Mouse (Mus musculus) neural tube, embryonic 15.5 days (tissue): ENCODE results near the gene Magohb. TPM values are rescaled to one million over a fixed set of nuclear protein-coding genes. Genes with fewer than 3 reads are reported as not detected.

Source experiments
- ATAC-seq: fragments of 200-750 bp; cut with Nextera tagmentation; 2 replicates; pipeline ENCODE4 v1.8.0; 2017; ENCODE audit warnings: mild to moderate bottlenecking, moderate TSS enrichment, moderate library complexity; ENCODE audit not compliant: low FRiP score
- H3K27ac ChIP-seq: fragments of 300-500 bp; sonication (generic); replicated peaks from 2 replicates; pipeline ENCODE4 v1.5.1; 2015; ENCODE audit warnings: mild to moderate bottlenecking, inconsistent platforms
- H3K27me3 ChIP-seq: fragments of 300-500 bp; sonication (generic); replicated peaks from 2 replicates; pipeline ENCODE4 v1.6.1; 2015; ENCODE audit warnings: inconsistent platforms
- H3K36me3 ChIP-seq: fragments of 300-500 bp; sonication (generic); 2 replicates; pipeline ENCODE4 v1.6.1; 2015; ENCODE audit warnings: inconsistent platforms
- H3K4me1 ChIP-seq: fragments of 300-500 bp; sonication (generic); 2 replicates; pipeline ENCODE4 v1.6.1; 2015; ENCODE audit warnings: inconsistent platforms
- H3K4me2 ChIP-seq: fragments of 300-500 bp; sonication (generic); 2 replicates; pipeline ENCODE4 v1.6.1; 2015; ENCODE audit warnings: inconsistent platforms, mild to moderate bottlenecking, moderate library complexity
- H3K4me3 ChIP-seq: fragments of 300-500 bp; sonication (generic); replicated peaks from 2 replicates; pipeline ENCODE4 v1.5.1; 2015; ENCODE audit warnings: mild to moderate bottlenecking, inconsistent platforms
- H3K9ac ChIP-seq: fragments of 300-500 bp; sonication (generic); replicated peaks from 2 replicates; pipeline ENCODE4 v1.6.1; 2015; ENCODE audit warnings: mild to moderate bottlenecking, inconsistent platforms
- H3K9me3 ChIP-seq: fragments of 300-500 bp; sonication (generic); replicated peaks from 2 replicates; pipeline ENCODE4 v1.6.1; 2016; ENCODE audit warnings: inconsistent platforms
- WGBS: fragments of 180-500 bp; shearing (Covaris S2); methylation state at CpG from one replicate; pipeline ENCODE4 v1.1.7; 2015; ENCODE audit warnings: mixed read lengths; 5-methylcytosine and 5-hydroxymethylcytosine counted together
- polyA plus RNA-seq: library from polyadenylated mRNA; unstranded; fragments of >200 nt; fragmentation: Nextera tagmentation; extraction: Ambion mirVana; gene quantifications from 2 replicates; pipeline ENCODE4 v1.2.1, GENCODE M21; 2015

Magohb gene
- polyA plus RNA-seq: 38.8 and 41.8 TPM in 2 replicates

DNA sequence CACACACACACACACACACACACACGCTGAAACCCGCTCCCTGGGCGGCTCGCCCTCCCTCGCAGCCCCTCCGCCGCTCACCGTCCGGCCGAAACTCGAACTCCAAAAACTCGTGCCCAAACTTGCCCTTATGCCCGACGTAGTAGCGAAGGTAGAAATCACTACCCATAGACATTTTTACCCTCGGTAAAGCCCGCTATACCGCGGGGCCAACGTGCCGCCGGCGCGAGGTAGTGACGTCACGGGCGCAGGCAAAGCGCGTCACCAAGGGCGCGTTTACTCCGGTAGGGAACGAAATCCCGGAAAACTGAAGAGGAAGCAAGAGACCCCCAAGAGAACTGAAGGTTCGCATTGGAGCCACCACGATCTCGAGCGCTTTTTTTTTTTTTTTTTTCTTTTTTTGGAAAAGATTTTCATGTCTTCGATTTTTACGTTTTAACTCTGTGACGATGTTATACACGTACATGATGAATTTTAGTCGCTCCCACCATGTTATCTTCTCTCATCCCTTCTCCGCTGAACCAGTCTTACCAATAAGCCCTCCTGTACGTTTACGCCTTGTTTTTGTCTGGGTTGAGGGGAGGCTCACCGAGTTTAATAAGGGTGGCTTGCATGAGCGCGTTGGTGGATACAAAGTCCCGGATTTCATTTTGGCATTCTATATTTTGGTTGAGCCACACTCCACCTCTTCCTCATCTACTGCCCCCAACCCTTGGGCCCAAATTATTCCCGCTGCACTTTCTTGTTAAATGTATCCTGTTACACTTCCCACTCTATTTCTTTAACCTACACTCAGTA is at the start of gene Magohb:
Magohb (minus strand) TSS at position 254 of the 798 bp plus-strand sequence.
- H3K4me2 ChIP-seq: peak within 1 kb of the TSS; percentile 69
- no peaks in the 10 kb centered on the region for H3K9me3 ChIP-seq
- H3K27me3 ChIP-seq: no peaks in the 10 kb centered on the region
- H3K4me1 ChIP-seq: peaks cover 17% of the 10 kb centered on the region
- peak within 1 kb of the TSS; percentile 81 for H3K27ac ChIP-seq
- peaks cover 4% of the 10 kb centered on the region; the same call in 1 of the 2 replicates for H3K36me3 ChIP-seq
- H3K4me3 ChIP-seq: peak within 1 kb of the TSS; percentile 71
- ATAC-seq: peak; percentile 93
- 2% methylated on average over 49 of the region's 51 CpGs for WGBS
- H3K9ac ChIP-seq: peak within 1 kb of the TSS; percentile 67

- Histone ChIP-seq H3K27ac (no peak overlapping the region), H3K4me3 (no peak overlapping the region), H3K4me1 (no peaks in the 10 kb centered on the region), H3K4me2 (no peak overlapping the region), H3K9ac (no peak overlapping the region), H3K9me3 (no peaks in the 10 kb centered on the region), H3K36me3 (no peaks in the 10 kb centered on the region), H3K27me3 (no peaks in the 10 kb centered on the region)
- WGBS: 73% methylated on average over 3 of the region's 3 CpGs
- ATAC-seq: no peak
Observed at GRCm38 (mm10) chr6:131340082-131340481, 47.0 kb upstream of the Magohb start.

DNA sequence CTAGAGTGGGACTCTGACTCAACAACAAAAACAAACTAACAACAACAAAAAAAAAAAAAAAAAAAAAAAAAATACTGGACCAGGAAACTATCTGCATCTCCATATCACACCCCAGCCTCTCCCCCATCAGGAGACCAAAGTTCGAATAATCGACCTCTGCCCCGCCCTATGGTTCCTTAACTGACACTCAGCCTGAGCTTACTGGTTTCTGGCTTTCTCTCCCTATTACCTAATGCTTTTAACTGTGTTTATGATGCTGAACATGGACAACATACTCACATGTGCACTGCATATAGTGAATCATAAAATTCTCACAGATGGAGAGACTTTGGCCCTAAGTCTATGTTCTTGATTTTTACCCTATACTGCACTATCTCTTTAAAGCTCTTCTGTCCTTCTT is 46.3 kb upstream of the Magohb start:
- no peak for ATAC-seq
- Histone ChIP-seq H3K9ac (no peak overlapping the region), H3K27ac (no peak overlapping the region), H3K4me1 (no peaks in the 10 kb centered on the region), H3K36me3 (no peaks in the 10 kb centered on the region), H3K27me3 (no peaks in the 10 kb centered on the region), H3K9me3 (no peaks in the 10 kb centered on the region), H3K4me3 (no peak overlapping the region), H3K4me2 (no peak overlapping the region)
- WGBS: 96% methylated on average over 3 of the region's 3 CpGs

- no peaks in the 10 kb centered on the region for H3K27me3 ChIP-seq
- WGBS: 82% methylated on average over 1 of the region's 1 CpGs
- no peak for ATAC-seq
- H3K4me3 ChIP-seq: no peak overlapping the region
- H3K36me3 ChIP-seq: no peaks in the 10 kb centered on the region
- no peaks in the 10 kb centered on the region for H3K4me1 ChIP-seq
- H3K9me3 ChIP-seq: no peaks in the 10 kb centered on the region
- no peak overlapping the region for H3K4me2 ChIP-seq
- H3K27ac ChIP-seq: no peak overlapping the region
- H3K9ac ChIP-seq: no peak overlapping the region
Observed at GRCm38 (mm10) chr6:131338787-131339186, 45.7 kb upstream of the Magohb start.

GRCm38 (mm10) chr6:131327076-131327475 is 34.0 kb upstream of the Magohb start:
- no peaks in the 10 kb centered on the region for H3K4me1 ChIP-seq
- H3K9me3 ChIP-seq: no peaks in the 10 kb centered on the region
- H3K27ac ChIP-seq: no peak overlapping the region
- 95% methylated on average over 2 of the region's 2 CpGs for WGBS
- no peaks in the 10 kb centered on the region for H3K27me3 ChIP-seq
- no peaks in the 10 kb centered on the region for H3K36me3 ChIP-seq
- H3K4me3 ChIP-seq: no peak overlapping the region
- H3K9ac ChIP-seq: no peak overlapping the region
- no peak for ATAC-seq
- H3K4me2 ChIP-seq: no peak overlapping the region

- Histone ChIP-seq H3K4me3 (no peak overlapping the region), H3K27me3 (no peaks in the 10 kb centered on the region), H3K9ac (no peak overlapping the region), H3K27ac (no peak overlapping the region), H3K36me3 (no peaks in the 10 kb centered on the region), H3K4me1 (no peaks in the 10 kb centered on the region), H3K4me2 (no peak overlapping the region), H3K9me3 (no peaks in the 10 kb centered on the region)
- ATAC-seq: no peak
- WGBS: 78% methylated on average over 3 of the region's 3 CpGs
Observed at GRCm38 (mm10) chr6:131321854-131322639, 29.0 kb upstream of the Magohb start.

- H3K27ac ChIP-seq: no peak overlapping the region
- no peak overlapping the region for H3K4me2 ChIP-seq
- 91% methylated on average over 7 of the region's 7 CpGs for WGBS
- no peak for ATAC-seq
- no peaks in the 10 kb centered on the region for H3K9me3 ChIP-seq
- H3K4me1 ChIP-seq: no peaks in the 10 kb centered on the region
- H3K9ac ChIP-seq: no peak overlapping the region
- H3K4me3 ChIP-seq: no peak overlapping the region
- H3K27me3 ChIP-seq: no peaks in the 10 kb centered on the region
- H3K36me3 ChIP-seq: no peaks in the 10 kb centered on the region
Observed at GRCm38 (mm10) chr6:131316155-131317101, 23.4 kb upstream of the Magohb start.

- Histone ChIP-seq H3K9ac (no peak overlapping the region), H3K9me3 (no peaks in the 10 kb centered on the region), H3K27ac (no peak overlapping the region), H3K4me3 (no peak overlapping the region), H3K36me3 (no peaks in the 10 kb centered on the region), H3K4me1 (no peaks in the 10 kb centered on the region), H3K4me2 (no peak overlapping the region), H3K27me3 (no peaks in the 10 kb centered on the region)
- no peak for ATAC-seq
- 85% methylated on average over 3 of the region's 3 CpGs for WGBS
Observed at GRCm38 (mm10) chr6:131308031-131308430, 15.0 kb upstream of the Magohb start.

DNA sequence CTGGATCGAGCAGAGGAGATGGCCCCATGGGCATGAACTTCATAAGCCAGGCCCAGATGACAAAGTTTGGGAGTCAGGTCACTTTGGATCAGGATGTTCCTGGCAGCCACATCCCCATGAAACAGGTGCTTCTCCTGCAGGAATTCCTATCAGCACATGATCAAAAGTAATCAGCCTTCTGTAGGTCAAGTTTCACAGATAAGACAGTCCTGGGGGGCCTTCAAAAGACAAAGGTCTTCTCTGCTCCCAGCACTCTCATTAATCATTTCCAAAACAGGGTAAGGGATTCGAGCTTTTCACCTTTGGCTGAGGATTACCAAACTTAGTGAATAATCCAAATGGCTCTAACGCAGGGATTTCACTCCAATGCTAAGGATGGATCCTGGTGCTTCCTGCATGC is 11.7 kb upstream of the Magohb start:
- Histone ChIP-seq H3K27me3 (no peaks in the 10 kb centered on the region), H3K27ac (no peak overlapping the region)

GRCm38 (mm10) chr6:131298531-131298930 is 5.5 kb upstream of the Magohb start:
- H3K4me3 ChIP-seq: no peak overlapping the region

More for the DNA sequence above, 11.7 kb upstream of the Magohb start:
- 62% methylated on average over 3 of the region's 3 CpGs for WGBS
- H3K4me3 ChIP-seq: no peak overlapping the region
- no peak overlapping the region for H3K9ac ChIP-seq
- H3K4me1 ChIP-seq: no peaks in the 10 kb centered on the region
- ATAC-seq: no peak
- no peak overlapping the region for H3K4me2 ChIP-seq
- H3K36me3 ChIP-seq: no peaks in the 10 kb centered on the region
- H3K9me3 ChIP-seq: no peaks in the 10 kb centered on the region

DNA sequence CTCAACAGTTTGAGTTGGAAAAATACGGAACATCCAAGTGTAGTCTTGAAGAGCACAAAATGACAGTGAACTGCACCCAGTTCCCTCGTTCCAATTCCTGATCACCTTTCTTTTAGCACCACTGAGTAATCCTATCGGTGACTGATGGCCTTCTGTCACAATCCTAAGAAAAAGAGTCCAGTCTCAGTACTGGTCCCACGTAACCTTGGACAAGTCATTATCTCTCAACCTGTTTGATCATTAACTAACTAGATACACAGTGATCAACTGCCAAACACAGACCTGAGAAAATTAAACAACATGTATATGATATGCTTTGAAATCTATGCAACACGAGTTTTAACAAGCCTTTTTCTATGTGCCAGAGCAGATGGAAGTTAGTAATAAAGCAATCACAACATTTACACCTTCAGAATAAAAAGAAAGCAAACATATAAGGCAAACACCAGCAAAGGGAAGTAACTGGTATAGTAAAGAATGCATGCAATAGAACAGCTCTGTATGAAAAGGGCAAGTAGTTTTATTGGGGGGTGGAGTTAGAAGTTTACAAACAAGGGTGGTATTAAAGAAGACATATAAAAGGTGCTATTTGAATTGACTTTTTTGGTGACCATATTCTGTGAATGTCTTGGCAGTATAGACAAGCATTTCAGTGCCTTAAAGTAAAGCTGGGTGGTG is 1.5 kb upstream of the Magohb start:
- no peak for ATAC-seq
- no peak overlapping the region for H3K4me3 ChIP-seq
- H3K4me2 ChIP-seq: no peak overlapping the region
- H3K27ac ChIP-seq: no peak overlapping the region
- H3K27me3 ChIP-seq: no peaks in the 10 kb centered on the region
- no peaks in the 10 kb centered on the region for H3K9me3 ChIP-seq
- H3K9ac ChIP-seq: no peak overlapping the region
- 88% methylated on average over 5 of the region's 5 CpGs for WGBS
- H3K36me3 ChIP-seq: no peaks in the 10 kb centered on the region
- peaks cover 17% of the 10 kb centered on the region for H3K4me1 ChIP-seq

More at GRCm38 (mm10) chr6:131298531-131298930, 5.5 kb upstream of the Magohb start:
- Histone ChIP-seq H3K36me3 (no peaks in the 10 kb centered on the region), H3K4me1 (no peaks in the 10 kb centered on the region), H3K4me2 (no peak overlapping the region), H3K9me3 (no peaks in the 10 kb centered on the region), H3K27me3 (no peaks in the 10 kb centered on the region), H3K27ac (no peak overlapping the region), H3K9ac (no peak overlapping the region)
- ATAC-seq: no peak
